Mouse (Mus musculus): ENCODE data around the gene Olfr1100.

GRCm38 (mm10) chr2:86998098-86998497 is 18.3 kb upstream of the Olfr1100 start, which contains the start of gene Olfr1102:
- no peak for TF ChIP-seq CTCF (IDR thresholded peaks at IDR 0.05)
- TF ChIP-seq POLR2A (IDR thresholded peaks at IDR 0.05; ENCODE audit: insufficient read depth, low read depth, low read length), result no peak
- TF ChIP-seq EP300 (IDR thresholded peaks at IDR 0.05; ENCODE audit: insufficient read depth, low read depth, low read length), result no peak

Measured in heart, adult 2 months (tissue).